Mouse (Mus musculus) lung, embryonic 14.5 days (tissue): Measurements from ENCODE around the gene Agpat4. TPM values are rescaled to one million over a fixed set of nuclear protein-coding genes. Genes with fewer than 3 reads are reported as not detected.
A peak's percentile ranks its signal among the peaks of the same experiment; 100 is the strongest.

Experiments
- ATAC-seq: fragments of 200-750 bp; cut with Nextera tagmentation; 2 replicates; pipeline ENCODE4 v1.8.0; 2017; ENCODE audit warnings: mild to moderate bottlenecking, moderate TSS enrichment, moderate library complexity; ENCODE audit not compliant: insufficient read depth
- DNase-seq: peaks from one replicate; pipeline ENCODE4 v3.0.0-alpha.2; 2015
- H3K27ac ChIP-seq: fragments of 300-500 bp; sonication (generic); 2 replicates; pipeline ENCODE4 v1.5.1; 2014; ENCODE audit warnings: low read depth, mild to moderate bottlenecking, moderate library complexity
- H3K27me3 ChIP-seq: fragments of 300-500 bp; sonication (generic); 2 replicates; pipeline ENCODE4 v1.6.1; 2014; ENCODE audit warnings: low read length, control low read depth; ENCODE audit not compliant: insufficient read depth
- H3K36me3 ChIP-seq: fragments of 300-500 bp; sonication (generic); 2 replicates; pipeline ENCODE4 v1.6.1; 2014; ENCODE audit warnings: control low read depth; ENCODE audit not compliant: insufficient read depth
- H3K4me1 ChIP-seq: fragments of 300-500 bp; sonication (generic); 2 replicates; pipeline ENCODE4 v1.6.1; 2014; ENCODE audit warnings: antibody characterized with exemption, control low read depth; ENCODE audit not compliant: insufficient read depth
- H3K4me2 ChIP-seq: fragments of 300-500 bp; sonication (generic); 2 replicates; pipeline ENCODE4 v1.6.1; 2014; ENCODE audit warnings: mild to moderate bottlenecking
- H3K4me3 ChIP-seq: fragments of 300-500 bp; sonication (generic); 2 replicates; pipeline ENCODE4 v1.5.1; 2014; ENCODE audit warnings: low read depth, low read length
- H3K9ac ChIP-seq: fragments of 300-500 bp; sonication (generic); 2 replicates; pipeline ENCODE4 v1.6.1; 2014
- H3K9me3 ChIP-seq: fragments of 300-500 bp; sonication (generic); 2 replicates; pipeline ENCODE4 v1.6.1; 2016; ENCODE audit warnings: low read depth, low read length, control low read depth
- CTCF ChIP-seq: IDR thresholded peaks from 2 replicates; pipeline ENCODE4 v1.5.1; 2016; ENCODE audit warnings: antibody characterized with exemption, low read depth
- WGBS: fragments of 180-500 bp; shearing (Covaris S2); extraction: QIAGEN DNeasy Blood & Tissue Kit; methylation state at CpG from one replicate; pipeline ENCODE4 v1.1.7; 2014; 5-methylcytosine and 5-hydroxymethylcytosine counted together
- polyA plus RNA-seq: library from polyadenylated mRNA; unstranded; fragments of >200 nt; fragmentation: Nextera tagmentation; extraction: Ambion mirVana; gene quantifications from 2 replicates; pipeline ENCODE4 v1.2.1, GENCODE M21; 2014

Gene Agpat4
- polyA plus RNA-seq, 1 experiment from 2014 or later = 28.2 TPM

DNA sequence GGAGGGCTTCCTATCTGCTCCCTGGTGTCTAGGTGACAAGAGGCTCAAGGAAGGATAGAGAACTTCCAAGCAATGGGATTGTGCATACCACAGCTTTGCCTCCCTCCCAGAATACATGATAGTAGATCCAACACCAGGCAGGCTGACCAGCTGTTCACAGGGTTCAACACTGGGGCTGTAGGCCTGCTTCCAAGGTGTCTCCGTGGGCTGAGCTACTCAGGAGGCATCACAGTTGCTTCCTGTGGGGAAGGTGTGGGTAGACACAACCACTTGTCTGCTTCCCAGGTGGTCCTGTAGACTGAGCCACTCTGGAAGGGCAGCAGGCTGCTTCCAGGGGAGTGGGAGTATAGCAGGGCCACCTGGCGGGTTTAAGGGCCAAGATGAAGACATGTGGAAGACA lies 35.8 kb downstream of the Agpat4 start:
- peaks cover 25% of the 10 kb centered on the region for H3K36me3 ChIP-seq

DNA sequence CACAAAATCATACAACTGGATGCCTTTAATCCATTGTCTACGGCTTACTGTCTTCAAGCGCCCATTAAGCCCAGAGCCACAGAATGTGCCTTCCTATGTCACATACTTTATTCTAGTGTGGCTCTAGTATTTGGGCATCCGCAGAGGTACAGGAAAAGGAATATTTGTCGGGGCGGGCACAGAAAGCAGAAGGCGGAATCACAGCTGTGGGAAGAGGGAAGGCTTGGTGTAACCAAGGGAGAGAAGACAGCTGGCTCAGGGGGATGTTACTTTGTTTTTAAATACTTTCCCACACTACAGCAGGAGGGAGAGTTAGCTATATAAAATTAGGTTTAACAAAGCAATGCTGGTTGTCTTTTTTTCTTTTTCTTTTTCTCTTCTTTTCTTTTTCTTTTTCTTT lies 36.7 kb downstream of the Agpat4 start:
- Histone ChIP-seq H3K4me2 (no peak overlapping the region), H3K36me3 (peaks cover 31% of the 10 kb centered on the region), H3K27ac (no peak overlapping the region), H3K4me3 (no peak overlapping the region), H3K9me3 (no peaks in the 10 kb centered on the region), H3K27me3 (no peaks in the 10 kb centered on the region), H3K4me1 (no peaks in the 10 kb centered on the region), H3K9ac (no peak overlapping the region)
- DNase-seq (no peak), ATAC-seq (no peak)
- no peak for TF ChIP-seq CTCF
- WGBS = 78% methylated on average over 6 of the region's 6 CpGs

More for the DNA sequence above, 35.8 kb downstream of the Agpat4 start:
- TF ChIP-seq CTCF = no peak
- H3K4me1 ChIP-seq = no peaks in the 10 kb centered on the region
- no peaks in the 10 kb centered on the region for H3K27me3 ChIP-seq
- WGBS = 68% methylated on average over 2 of the region's 2 CpGs
- H3K9me3 ChIP-seq = no peaks in the 10 kb centered on the region
- no peak overlapping the region for H3K9ac ChIP-seq
- no peak overlapping the region for H3K4me3 ChIP-seq
- no peak overlapping the region for H3K4me2 ChIP-seq
- ATAC-seq = no peak
- no peak overlapping the region for H3K27ac ChIP-seq
- no peak for DNase-seq

DNA sequence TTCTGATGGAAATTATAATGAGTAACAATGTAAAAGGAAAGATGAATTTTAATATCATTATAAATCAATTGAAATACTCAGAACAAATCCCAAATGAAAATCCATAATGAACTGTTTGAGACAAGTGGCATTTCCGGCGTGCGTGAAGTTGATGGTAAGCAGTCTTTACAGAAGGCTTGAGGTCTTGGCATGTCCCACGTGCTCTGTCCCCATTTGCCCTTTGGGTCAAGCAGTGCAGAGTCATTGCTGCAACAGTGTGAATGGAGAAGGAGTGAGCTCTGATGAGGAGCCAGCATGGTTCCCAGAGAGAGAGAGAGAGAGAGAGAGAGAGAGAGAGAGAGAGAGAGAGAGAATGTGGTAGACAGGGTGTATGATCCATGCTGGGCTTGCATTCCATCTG lies 37.4 kb downstream of the Agpat4 start:
- ATAC-seq (no peak), DNase-seq (peak; percentile 54)
- no peaks in the 10 kb centered on the region for H3K27me3 ChIP-seq
- H3K4me2 ChIP-seq = no peak overlapping the region
- H3K4me1 ChIP-seq = no peaks in the 10 kb centered on the region
- H3K9ac ChIP-seq = no peak overlapping the region
- WGBS = 62% methylated on average over 4 of the region's 4 CpGs
- TF ChIP-seq CTCF = no peak
- H3K36me3 ChIP-seq = peaks cover 34% of the 10 kb centered on the region
- no peak overlapping the region for H3K27ac ChIP-seq
- no peaks in the 10 kb centered on the region for H3K9me3 ChIP-seq
- H3K4me3 ChIP-seq = no peak overlapping the region

DNA sequence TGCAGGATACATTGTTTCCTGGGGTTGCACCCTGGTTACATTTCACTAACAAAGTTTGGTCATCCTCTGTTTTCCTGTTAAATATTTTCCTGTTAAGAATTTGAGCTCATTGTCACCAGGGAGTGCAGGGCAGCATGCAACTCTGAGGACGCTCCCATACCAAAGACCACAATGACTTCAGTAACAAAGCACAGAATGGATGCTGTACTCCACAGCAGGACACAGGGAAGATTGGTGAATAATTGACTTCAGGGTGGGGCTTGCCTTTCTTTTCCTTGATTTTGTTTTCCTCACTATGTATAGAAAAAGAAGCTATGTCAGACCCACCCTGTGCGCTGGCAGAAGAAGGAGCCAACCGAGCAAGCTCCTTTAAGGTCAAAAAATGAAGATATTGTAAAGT lies 38.2 kb downstream of the Agpat4 start:
- no peaks in the 10 kb centered on the region for H3K4me1 ChIP-seq
- no peaks in the 10 kb centered on the region for H3K27me3 ChIP-seq
- ATAC-seq (no peak), DNase-seq (no peak)
- no peak overlapping the region for H3K4me2 ChIP-seq
- peaks cover 30% of the 10 kb centered on the region for H3K36me3 ChIP-seq
- H3K9ac ChIP-seq = no peak overlapping the region
- WGBS = 86% methylated on average over 3 of the region's 3 CpGs
- H3K4me3 ChIP-seq = no peak overlapping the region
- TF ChIP-seq CTCF = no peak
- no peak overlapping the region for H3K27ac ChIP-seq
- H3K9me3 ChIP-seq = no peaks in the 10 kb centered on the region

DNA sequence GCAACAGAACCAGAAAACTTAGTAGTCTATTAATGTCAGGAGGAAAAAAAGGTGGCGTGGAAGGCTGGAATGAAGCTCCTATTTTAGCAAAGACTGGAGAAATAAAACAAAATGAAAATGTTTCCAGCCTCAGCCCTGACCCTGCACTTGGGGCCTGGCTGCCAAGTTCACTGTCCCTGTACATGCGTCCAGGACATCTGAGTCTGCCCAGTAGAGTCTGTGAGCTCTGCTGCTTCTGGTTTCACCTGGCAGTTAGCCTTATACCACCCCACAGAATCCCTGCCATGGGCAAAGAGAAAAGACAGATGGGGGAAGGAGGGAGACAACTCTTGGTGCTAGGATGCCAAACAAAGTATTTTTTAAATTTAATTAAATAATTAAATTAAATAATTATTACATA lies 38.7 kb downstream of the Agpat4 start:
- H3K27me3 ChIP-seq = no peaks in the 10 kb centered on the region
- TF ChIP-seq CTCF = no peak
- H3K9ac ChIP-seq = no peak overlapping the region
- no peak overlapping the region for H3K27ac ChIP-seq
- DNase-seq (no peak), ATAC-seq (no peak)
- no peaks in the 10 kb centered on the region for H3K9me3 ChIP-seq
- H3K4me2 ChIP-seq = no peak overlapping the region
- H3K4me3 ChIP-seq = no peak overlapping the region
- 86% methylated on average over 2 of the region's 2 CpGs for WGBS
- H3K36me3 ChIP-seq = peaks cover 31% of the 10 kb centered on the region
- no peaks in the 10 kb centered on the region for H3K4me1 ChIP-seq

DNA sequence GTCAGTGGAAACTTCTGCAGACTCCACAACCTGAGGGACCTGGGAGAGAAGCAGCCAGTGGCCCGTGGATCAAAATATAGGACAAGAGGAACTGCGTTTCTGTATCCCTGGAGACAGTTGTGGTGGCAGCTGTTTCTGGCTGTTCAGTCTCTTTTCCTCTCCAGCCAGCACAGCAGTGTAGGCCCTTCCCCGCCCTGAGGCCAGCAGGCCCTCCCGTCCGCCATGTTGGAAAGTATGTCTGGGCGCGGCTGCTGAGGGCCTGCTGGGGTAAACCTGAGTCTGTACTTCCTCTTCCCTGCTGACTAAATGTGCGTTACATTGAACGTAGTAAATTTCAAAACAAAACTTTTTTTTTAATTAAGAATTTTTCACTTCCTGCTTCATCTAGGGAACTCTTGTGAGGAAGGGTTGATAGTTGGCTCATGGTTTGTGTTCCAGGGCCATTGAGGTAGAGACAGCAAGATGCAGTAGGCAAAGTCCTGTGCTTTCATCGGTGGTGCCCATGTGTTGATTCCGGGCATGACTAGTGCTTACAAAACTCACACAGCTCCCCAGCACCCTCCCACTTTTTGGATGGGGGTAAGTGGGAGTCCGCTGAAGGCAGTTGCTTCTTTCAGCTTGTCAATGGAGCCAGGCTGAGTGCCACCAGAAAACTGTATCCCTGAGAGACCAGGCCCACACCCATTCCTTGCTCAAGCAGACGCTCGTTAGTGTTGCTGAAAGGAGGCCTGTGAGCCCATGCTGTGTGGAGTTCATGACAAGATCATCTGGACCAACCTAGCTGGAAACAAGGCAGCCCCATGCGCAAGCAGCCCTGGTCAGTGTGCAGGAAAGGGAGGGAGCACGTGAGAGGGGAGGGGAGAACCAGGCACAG lies 40.9 kb downstream of the Agpat4 start:
- TF ChIP-seq CTCF = no peak
- DNase-seq (no peak), ATAC-seq (no peak)
- Histone ChIP-seq H3K4me1 (peaks cover 13% of the 10 kb centered on the region), H3K27ac (no peak overlapping the region), H3K9ac (no peak overlapping the region), H3K4me3 (no peak overlapping the region), H3K4me2 (no peak overlapping the region), H3K9me3 (no peaks in the 10 kb centered on the region), H3K27me3 (no peaks in the 10 kb centered on the region), H3K36me3 (peaks cover 12% of the 10 kb centered on the region)
- WGBS = 90% methylated on average over 16 of the region's 16 CpGs

DNA sequence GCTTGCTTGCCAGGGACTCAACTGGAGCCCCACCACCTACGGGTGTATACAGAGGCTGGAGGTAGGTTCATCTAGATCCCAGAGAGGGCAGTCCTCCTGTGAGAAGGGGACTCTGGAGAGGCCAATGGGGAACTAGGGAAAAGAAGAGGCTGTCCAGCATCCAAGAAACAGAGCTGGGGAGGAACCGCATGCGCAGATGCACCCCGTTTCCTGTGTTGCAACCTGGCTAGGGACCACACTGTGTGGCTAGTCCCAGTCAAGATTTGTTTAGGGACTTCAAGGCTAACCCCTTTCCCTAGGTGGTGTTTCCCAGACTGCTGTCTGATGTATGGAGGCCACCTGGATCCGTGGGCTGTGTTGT lies 41.5 kb downstream of the Agpat4 start:
- Histone ChIP-seq H3K27ac (no peak overlapping the region), H3K27me3 (no peaks in the 10 kb centered on the region), H3K9ac (no peak overlapping the region), H3K4me2 (no peak overlapping the region), H3K9me3 (no peaks in the 10 kb centered on the region), H3K36me3 (peaks cover 12% of the 10 kb centered on the region), H3K4me1 (peaks cover 13% of the 10 kb centered on the region), H3K4me3 (no peak overlapping the region)
- DNase-seq (no peak), ATAC-seq (no peak)
- WGBS = 81% methylated on average over 5 of the region's 5 CpGs
- no peak for TF ChIP-seq CTCF

DNA sequence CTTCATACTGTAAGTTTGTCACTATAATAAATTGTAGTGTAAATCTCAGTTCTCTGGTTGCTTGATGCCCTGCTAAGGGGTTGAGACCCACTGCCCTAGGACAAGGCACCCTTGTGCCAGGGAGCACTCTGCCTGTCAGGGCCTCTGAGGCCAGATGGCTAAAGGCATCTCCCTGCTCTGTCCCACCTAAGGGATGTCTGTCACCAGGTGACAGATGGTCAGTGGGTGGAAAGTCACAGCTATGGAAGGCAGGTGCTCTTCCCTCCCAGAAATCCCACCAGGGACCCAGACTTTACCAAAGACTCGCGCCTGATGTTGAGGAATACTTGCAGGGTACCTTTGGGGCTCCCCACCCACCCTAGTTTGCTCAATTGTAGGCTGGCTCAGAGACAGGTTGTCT lies 42.0 kb downstream of the Agpat4 start:
- Histone ChIP-seq H3K4me2 (no peak overlapping the region), H3K4me1 (peaks cover 13% of the 10 kb centered on the region), H3K27ac (no peak overlapping the region), H3K9me3 (no peaks in the 10 kb centered on the region), H3K9ac (no peak overlapping the region), H3K36me3 (peaks cover 13% of the 10 kb centered on the region), H3K27me3 (no peaks in the 10 kb centered on the region), H3K4me3 (no peak overlapping the region)
- TF ChIP-seq CTCF = no peak
- no peak for DNase-seq
- ATAC-seq = no peak
- WGBS = 92% methylated on average over 2 of the region's 2 CpGs
